Mouse (Mus musculus): Measurements from ENCODE around the gene Nprl2. TPM values are rescaled to one million over a fixed set of nuclear protein-coding genes. Genes with fewer than 3 reads are reported as not detected.

Nprl2 gene
- total and polyA plus RNA-seq, 3 experiments, result 17.2 to 33.6 (median 22.1) TPM

DNA sequence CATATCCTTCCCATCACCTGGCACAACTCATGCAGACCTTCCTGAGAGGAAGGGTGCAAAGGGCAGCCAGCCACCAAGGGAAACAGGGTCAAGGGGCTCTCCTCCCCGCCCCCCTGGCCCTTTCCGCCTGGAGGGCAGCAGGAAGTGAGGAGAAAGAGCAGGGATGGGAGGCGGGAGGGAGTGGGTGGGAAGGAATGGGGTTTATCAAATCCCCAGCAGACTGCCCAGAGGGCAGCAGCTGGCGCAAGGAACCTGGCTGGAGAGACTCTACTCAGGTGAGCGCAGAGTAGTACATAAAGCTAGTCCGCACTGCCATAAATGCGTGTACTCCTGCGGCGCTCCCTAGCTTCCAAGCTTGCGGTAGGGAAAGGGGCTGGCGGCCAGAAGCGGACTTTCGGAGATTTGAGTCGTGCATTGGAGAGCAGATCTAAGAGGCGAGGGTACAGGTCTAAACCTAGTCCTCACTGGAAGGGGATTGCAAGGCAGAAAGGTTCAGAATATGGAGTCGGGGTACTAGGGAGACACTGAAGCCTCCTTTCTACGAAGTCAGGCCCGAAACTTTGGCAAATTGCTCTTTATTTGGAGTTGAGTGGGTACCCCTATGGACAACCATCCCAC, 25.8 kb downstream of the Nprl2 start, which contains the start of gene Hyal2:
Gene Hyal2 (plus strand): TSS at position 244 of the 618 bp plus-strand sequence.
- no peaks in the 10 kb centered on the region for H3K36me3 ChIP-seq (ENCODE audit: control insufficient read depth, insufficient read depth, low read length)
- WGBS, result 32% methylated on average over 18 of the region's 18 CpGs
- H3K79me2 ChIP-seq (replicated peaks; ENCODE audit: control insufficient read depth, insufficient read depth, low read length), result no peaks in the 10 kb centered on the region
- H3K4me1 ChIP-seq (ENCODE audit: control insufficient read depth, insufficient read depth, low read length), result peaks cover 21% of the 10 kb centered on the region
- peak within 1 kb of the TSS; percentile 55 for H3K9ac ChIP-seq (ENCODE audit: low read depth, low read length)
- peak within 1 kb of the TSS; percentile 79 for H3K4me3 ChIP-seq
- TF ChIP-seq POLR2A (IDR thresholded peaks at IDR 0.05; ENCODE audit: insufficient read depth, low read depth, low read length), result no peak; the same call in 1 of the 2 replicates
- TF ChIP-seq CTCF (IDR thresholded peaks at IDR 0.05), result no peak
- TF ChIP-seq EP300 (IDR thresholded peaks at IDR 0.05; ENCODE audit: insufficient read depth, low read depth, low read length), result 0 out of 2 replicates have a peak, but pooled peaks have one; percentile 12
- H3K27me3 ChIP-seq (ENCODE audit: control insufficient read depth, insufficient read depth, low read length), result no peaks in the 10 kb centered on the region
- peak; percentile 70 for DNase-seq
- peak within 1 kb of the TSS; percentile 95 for H3K27ac ChIP-seq
- intact Hi-C loops (cut with DNase I), result loop anchor here (2.0 to 5.0 kb wide), 3 partner anchors 13 to 77 kb away; no protein-coding TSS in a partner anchor

DNA sequence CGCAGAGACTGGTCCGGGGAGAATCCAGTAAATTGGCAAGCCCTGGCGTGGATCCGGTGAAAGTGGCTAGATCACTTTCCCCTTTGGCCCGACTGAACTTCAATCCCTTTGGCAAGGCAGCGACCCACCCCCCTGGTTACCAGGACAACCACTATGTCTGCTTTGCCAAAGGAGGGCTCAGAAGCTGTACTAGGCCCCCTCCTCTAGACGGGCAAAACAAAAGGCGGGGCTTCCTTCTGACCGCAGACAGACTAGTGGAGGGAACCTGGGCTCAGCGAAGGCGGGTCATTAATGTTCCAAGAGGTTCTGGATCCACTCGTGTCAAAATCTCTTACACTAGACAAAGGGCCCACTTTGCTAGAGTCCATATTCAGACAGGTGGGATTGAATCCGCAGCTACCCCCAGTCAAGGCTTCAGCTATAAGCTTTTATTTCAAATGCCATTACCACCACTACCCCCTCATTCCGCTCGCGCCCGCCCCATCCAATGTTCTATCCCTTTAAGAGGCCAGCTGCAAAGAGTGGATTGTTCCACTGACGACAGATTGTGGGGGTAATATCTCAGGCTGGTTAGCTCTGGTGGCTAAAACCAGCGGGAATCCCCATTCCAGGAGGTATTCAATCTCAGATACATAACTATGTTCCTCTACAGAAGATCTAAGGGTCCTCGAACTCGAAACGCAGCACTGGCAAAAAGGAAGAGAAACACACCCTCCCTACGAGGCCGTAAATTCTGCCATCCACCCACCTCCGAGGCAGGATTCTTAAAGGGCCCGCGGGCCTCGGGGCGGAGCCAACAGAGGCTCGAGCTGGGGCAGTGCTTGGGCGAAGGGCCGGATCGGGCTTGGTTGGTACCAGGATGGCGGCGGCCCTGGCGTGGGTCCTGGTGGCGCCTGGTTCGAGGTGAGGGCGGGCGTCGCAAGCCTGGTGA, 26.6 kb downstream of the Nprl2 start:
- no peaks in the 10 kb centered on the region for H3K27me3 ChIP-seq (ENCODE audit: control insufficient read depth, insufficient read depth, low read length)
- peak overlapping the region; percentile 79 for H3K9ac ChIP-seq (ENCODE audit: low read depth, low read length)
- peak overlapping the region; percentile 79 for H3K4me3 ChIP-seq
- H3K36me3 ChIP-seq (ENCODE audit: control insufficient read depth, insufficient read depth, low read length), result no peaks in the 10 kb centered on the region
- peak; percentile 88 to 91 for DNase-seq
- intact Hi-C loops (cut with DNase I), result loop anchor here (2.0 to 5.0 kb wide), 2 partner anchors 14 to 64 kb away; no protein-coding TSS in a partner anchor
- peaks cover 21% of the 10 kb centered on the region for H3K4me1 ChIP-seq (ENCODE audit: control insufficient read depth, insufficient read depth, low read length)
- H3K27ac ChIP-seq, result peak overlapping the region; percentile 95
- WGBS, result under 1% methylated on average over 41 of the region's 41 CpGs
- peak; percentile 72; the same call in 1 of the 2 replicates for TF ChIP-seq POLR2A (IDR thresholded peaks at IDR 0.05; ENCODE audit: insufficient read depth, low read depth, low read length)
- TF ChIP-seq EP300 (IDR thresholded peaks at IDR 0.05; ENCODE audit: insufficient read depth, low read depth, low read length), result 0 out of 2 replicates have a peak, but pooled peaks have one; percentile 31
- TF ChIP-seq CTCF (IDR thresholded peaks at IDR 0.05), result no peak
- no peaks in the 10 kb centered on the region for H3K79me2 ChIP-seq (replicated peaks; ENCODE audit: control insufficient read depth, insufficient read depth, low read length)

DNA sequence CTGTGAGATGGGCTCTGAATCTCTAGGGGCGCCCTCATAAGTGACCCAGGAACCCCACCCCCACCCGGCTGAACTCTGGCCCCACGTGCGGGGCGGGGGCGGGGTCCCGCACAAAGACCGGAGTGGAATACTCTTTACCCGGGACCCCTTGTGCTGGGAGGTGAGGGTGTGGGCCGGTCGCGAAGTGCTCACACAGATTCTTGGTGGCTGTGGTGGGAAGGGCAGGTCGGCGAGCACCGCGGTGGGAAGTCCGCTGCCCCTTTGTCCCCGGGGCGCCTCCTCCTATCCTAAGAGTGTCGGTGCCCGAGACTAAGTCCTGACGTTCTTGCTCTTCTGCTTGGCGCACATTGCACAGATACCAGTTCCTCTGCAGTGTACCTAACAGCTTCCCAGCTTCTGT, 27.2 kb downstream of the Nprl2 start:
- WGBS, result 1% methylated on average over 23 of the region's 23 CpGs
- Histone ChIP-seq H3K9ac (ENCODE audit: low read depth, low read length) (peak overlapping the region; percentile 79), H3K27me3 (ENCODE audit: control insufficient read depth, insufficient read depth, low read length) (no peaks in the 10 kb centered on the region), H3K27ac (peak overlapping the region; percentile 95), H3K4me3 (peak overlapping the region; percentile 79), H3K4me1 (ENCODE audit: control insufficient read depth, insufficient read depth, low read length) (peaks cover 16% of the 10 kb centered on the region), H3K36me3 (ENCODE audit: control insufficient read depth, insufficient read depth, low read length) (no peaks in the 10 kb centered on the region), H3K79me2 (replicated peaks; ENCODE audit: control insufficient read depth, insufficient read depth, low read length) (no peaks in the 10 kb centered on the region)
- intact Hi-C loops (cut with DNase I), result loop anchor here (2.0 to 5.0 kb wide), 2 partner anchors 14 to 63 kb away; no protein-coding TSS in a partner anchor
- no peak for DNase-seq
- TF ChIP-seq POLR2A (IDR thresholded peaks at IDR 0.05; ENCODE audit: insufficient read depth, low read depth, low read length) (0 out of 2 replicates have a peak, but pooled peaks have one; percentile 36), CTCF (IDR thresholded peaks at IDR 0.05) (no peak), EP300 (IDR thresholded peaks at IDR 0.05; ENCODE audit: insufficient read depth, low read depth, low read length) (no peak)

DNA sequence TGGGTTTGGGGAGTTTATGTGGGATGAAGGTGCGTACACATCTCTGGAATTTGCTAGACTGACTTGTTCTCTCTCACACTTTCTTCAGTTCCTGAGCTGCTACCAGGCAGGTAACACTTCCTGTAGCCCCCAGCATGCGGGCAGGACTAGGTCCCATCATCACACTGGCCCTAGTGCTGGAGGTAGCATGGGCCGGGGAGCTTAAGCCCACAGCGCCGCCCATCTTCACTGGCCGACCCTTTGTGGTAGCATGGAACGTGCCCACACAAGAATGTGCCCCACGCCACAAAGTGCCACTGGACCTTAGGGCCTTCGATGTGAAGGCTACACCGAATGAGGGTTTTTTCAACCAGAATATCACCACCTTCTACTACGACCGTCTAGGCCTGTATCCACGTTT, 28.0 kb downstream of the Nprl2 start:
- TF ChIP-seq EP300 (IDR thresholded peaks at IDR 0.05; ENCODE audit: insufficient read depth, low read depth, low read length), result no peak
- no peak for TF ChIP-seq CTCF (IDR thresholded peaks at IDR 0.05)
- TF ChIP-seq POLR2A (IDR thresholded peaks at IDR 0.05; ENCODE audit: insufficient read depth, low read depth, low read length), result no peak
- H3K9ac ChIP-seq (ENCODE audit: low read depth, low read length), result peak overlapping the region; percentile 79
- H3K27me3 ChIP-seq (ENCODE audit: control insufficient read depth, insufficient read depth, low read length), result no peaks in the 10 kb centered on the region
- intact Hi-C loops (cut with DNase I), result no loop called here
- H3K36me3 ChIP-seq (ENCODE audit: control insufficient read depth, insufficient read depth, low read length), result no peaks in the 10 kb centered on the region
- peak overlapping the region; percentile 95 for H3K27ac ChIP-seq
- no peaks in the 10 kb centered on the region for H3K79me2 ChIP-seq (replicated peaks; ENCODE audit: control insufficient read depth, insufficient read depth, low read length)
- peak overlapping the region; percentile 79 for H3K4me3 ChIP-seq
- peaks cover 14% of the 10 kb centered on the region for H3K4me1 ChIP-seq (ENCODE audit: control insufficient read depth, insufficient read depth, low read length)
- 46% methylated on average over 13 of the region's 13 CpGs for WGBS
- DNase-seq, result no peak

DNA sequence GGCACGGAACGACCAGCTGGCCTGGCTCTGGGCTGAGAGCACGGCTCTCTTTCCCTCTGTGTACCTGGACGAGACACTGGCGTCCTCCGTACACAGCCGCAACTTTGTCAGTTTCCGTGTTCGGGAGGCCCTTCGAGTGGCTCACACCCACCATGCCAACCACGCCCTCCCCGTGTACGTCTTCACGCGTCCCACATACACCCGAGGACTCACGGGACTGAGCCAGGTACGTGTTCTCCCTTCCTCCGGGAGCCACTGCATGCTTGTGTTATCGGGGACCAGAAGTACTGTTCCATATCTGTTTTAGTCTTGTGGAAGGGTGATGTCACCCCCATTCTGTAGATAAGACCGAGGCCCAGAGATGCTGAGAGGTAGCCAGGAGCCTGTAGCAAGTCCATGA, 28.8 kb downstream of the Nprl2 start:
- WGBS, result 34% methylated on average over 21 of the region's 21 CpGs
- peaks cover 14% of the 10 kb centered on the region for H3K4me1 ChIP-seq (ENCODE audit: control insufficient read depth, insufficient read depth, low read length)
- H3K36me3 ChIP-seq (ENCODE audit: control insufficient read depth, insufficient read depth, low read length), result no peaks in the 10 kb centered on the region
- peak overlapping the region; percentile 95 for H3K27ac ChIP-seq
- peak overlapping the region; percentile 79 for H3K9ac ChIP-seq (ENCODE audit: low read depth, low read length)
- no peak for DNase-seq
- intact Hi-C loops (cut with DNase I), result no loop called here
- no peaks in the 10 kb centered on the region for H3K79me2 ChIP-seq (replicated peaks; ENCODE audit: control insufficient read depth, insufficient read depth, low read length)
- H3K27me3 ChIP-seq (ENCODE audit: control insufficient read depth, insufficient read depth, low read length), result no peaks in the 10 kb centered on the region
- H3K4me3 ChIP-seq, result peak overlapping the region; percentile 79
- TF ChIP-seq CTCF (IDR thresholded peaks at IDR 0.05), result no peak
- TF ChIP-seq POLR2A (IDR thresholded peaks at IDR 0.05; ENCODE audit: insufficient read depth, low read depth, low read length), result peak; percentile 30; the same call in 1 of the 2 replicates
- no peak for TF ChIP-seq EP300 (IDR thresholded peaks at IDR 0.05; ENCODE audit: insufficient read depth, low read depth, low read length)
